Mouse (Mus musculus) C3H10T1/2 (cell line): ENCODE data around the gene Lrrc18. TPM values are rescaled to one million over a fixed set of nuclear protein-coding genes. Genes with fewer than 3 reads are reported as not detected.

ENCODE experiments used
- polyA plus RNA-seq, 2 experiments: library from polyadenylated mRNA; unstranded; fragments of >200 nt; fragmentation: generic; extraction: Trizol; gene quantifications; one replicate each; pipeline ENCODE4 v1.2.1; 2012; ENCODE audit warnings: missing spikeins in 2 of 2

The Lrrc18 gene
- not detected for polyA plus RNA-seq

DNA sequence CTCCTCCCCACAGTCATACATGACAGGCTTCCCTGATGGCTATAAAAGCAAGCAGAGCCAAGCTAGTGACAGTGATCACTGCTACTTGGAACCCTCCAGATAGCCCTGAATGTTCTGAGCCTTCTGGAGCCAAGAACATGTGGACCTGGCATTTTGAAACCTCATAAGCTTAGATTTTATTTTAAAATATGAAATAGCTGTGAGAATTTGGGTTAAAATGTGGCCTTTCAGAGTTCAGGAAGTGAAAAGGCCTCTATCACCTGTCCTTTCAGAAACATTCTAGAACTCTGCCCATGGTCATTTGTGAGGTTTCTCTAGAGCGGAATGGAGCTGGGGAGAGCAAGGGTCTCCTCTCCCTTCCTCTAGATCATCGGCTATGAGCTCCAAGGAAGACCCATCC, at the start of gene Lrrc18:
Gene Lrrc18 (plus strand): TSS at position 301 of the 400 bp plus-strand sequence.

Other genes with a start within 250 kb of the Lrrc18 start
- not detected for gene Tmem273, start 205.4 kb upstream of the Lrrc18 start, polyA plus RNA-seq
- not detected for gene Fam170b, start 157.4 kb upstream of the Lrrc18 start, polyA plus RNA-seq
- gene Vstm4, start 134.6 kb upstream of the Lrrc18 start, polyA plus RNA-seq, result not detected
- under 1 TPM; 0.01 TPM for gene Wdfy4, start 194.1 kb downstream of the Lrrc18 start, polyA plus RNA-seq
- gene Arhgap22, start 222.6 kb downstream of the Lrrc18 start, polyA plus RNA-seq, result 10 to 100 TPM; 16.1 to 78.4 TPM